Mouse (Mus musculus): ENCODE measurements around the gene Ttll11. TPM values are rescaled to one million over a fixed set of nuclear protein-coding genes. Genes with fewer than 3 reads are reported as not detected.

The Ttll11 gene
- polyA plus RNA-seq, 1 experiment from 2014 or later, result 1.3 TPM

GRCm38 (mm10) chr2:35955211-35955610, 24.5 kb downstream of the Ttll11 start:
- no peak overlapping the region for H3K4me3 ChIP-seq (ENCODE audit: low read depth, low read length)
- no peaks in the 10 kb centered on the region for H3K27me3 ChIP-seq (ENCODE audit: control insufficient read depth, insufficient read depth, low read length)
- DNase-seq (ENCODE audit: low spot score) (no peak), ATAC-seq (ENCODE audit: low FRiP score) (no peak)
- H3K9ac ChIP-seq (ENCODE audit: low read depth, low read length), result no peak overlapping the region
- no peaks in the 10 kb centered on the region for H3K4me1 ChIP-seq (replicated peaks; ENCODE audit: control insufficient read depth, insufficient read depth, low read length)
- no peaks in the 10 kb centered on the region for H3K9me3 ChIP-seq (ENCODE audit: control insufficient read depth, low read length)
- H3K4me2 ChIP-seq (replicated peaks; ENCODE audit: low read depth, low read length), result no peak overlapping the region
- H3K36me3 ChIP-seq (ENCODE audit: control insufficient read depth, insufficient read depth, low read length), result no peaks in the 10 kb centered on the region
- WGBS, result 45% methylated on average over 5 of the region's 5 CpGs
- no peak overlapping the region for H3K27ac ChIP-seq (ENCODE audit: low read depth, low read length)

GRCm38 (mm10) chr2:35952187-35952958, 27.3 kb downstream of the Ttll11 start:
- H3K9ac ChIP-seq (ENCODE audit: low read depth, low read length), result no peak overlapping the region
- no peak overlapping the region; the same call in 1 of the 2 replicates for H3K27ac ChIP-seq (ENCODE audit: low read depth, low read length)
- H3K9me3 ChIP-seq (ENCODE audit: control insufficient read depth, low read length), result no peaks in the 10 kb centered on the region
- H3K4me1 ChIP-seq (replicated peaks; ENCODE audit: control insufficient read depth, insufficient read depth, low read length), result no peaks in the 10 kb centered on the region
- DNase-seq (ENCODE audit: low spot score) (peak; percentile 22), ATAC-seq (ENCODE audit: low FRiP score) (no peak)
- H3K36me3 ChIP-seq (ENCODE audit: control insufficient read depth, insufficient read depth, low read length), result no peaks in the 10 kb centered on the region
- H3K27me3 ChIP-seq (ENCODE audit: control insufficient read depth, insufficient read depth, low read length), result no peaks in the 10 kb centered on the region
- 71% methylated on average over 16 of the region's 16 CpGs for WGBS
- H3K4me2 ChIP-seq (replicated peaks; ENCODE audit: low read depth, low read length), result no peak overlapping the region
- no peak overlapping the region for H3K4me3 ChIP-seq (ENCODE audit: low read depth, low read length)

- no peak for DNase-seq (ENCODE audit: low spot score)
- H3K9ac ChIP-seq (ENCODE audit: low read depth, low read length), result no peak overlapping the region
Measured at GRCm38 (mm10) chr2:35944896-35945295, 34.8 kb downstream of the Ttll11 start.

GRCm38 (mm10) chr2:35942960-35943359, 36.8 kb downstream of the Ttll11 start:
- no peak overlapping the region for H3K9ac ChIP-seq (ENCODE audit: low read depth, low read length)
- H3K36me3 ChIP-seq (ENCODE audit: control insufficient read depth, insufficient read depth, low read length), result no peaks in the 10 kb centered on the region
- no peak for DNase-seq (ENCODE audit: low spot score)
- ATAC-seq (ENCODE audit: low FRiP score), result no peak
- H3K4me3 ChIP-seq (ENCODE audit: low read depth, low read length), result no peak overlapping the region
- H3K9me3 ChIP-seq (ENCODE audit: control insufficient read depth, low read length), result no peaks in the 10 kb centered on the region
- 84% methylated on average over 9 of the region's 9 CpGs for WGBS
- no peaks in the 10 kb centered on the region for H3K27me3 ChIP-seq (ENCODE audit: control insufficient read depth, insufficient read depth, low read length)
- H3K27ac ChIP-seq (ENCODE audit: low read depth, low read length), result no peak overlapping the region
- H3K4me1 ChIP-seq (replicated peaks; ENCODE audit: control insufficient read depth, insufficient read depth, low read length), result no peaks in the 10 kb centered on the region
- H3K4me2 ChIP-seq (replicated peaks; ENCODE audit: low read depth, low read length), result no peak overlapping the region

More at GRCm38 (mm10) chr2:35944896-35945295, 34.8 kb downstream of the Ttll11 start:
- Histone ChIP-seq H3K4me2 (replicated peaks; ENCODE audit: low read depth, low read length) (no peak overlapping the region), H3K36me3 (ENCODE audit: control insufficient read depth, insufficient read depth, low read length) (no peaks in the 10 kb centered on the region), H3K4me1 (replicated peaks; ENCODE audit: control insufficient read depth, insufficient read depth, low read length) (no peaks in the 10 kb centered on the region), H3K27ac (ENCODE audit: low read depth, low read length) (no peak overlapping the region), H3K4me3 (ENCODE audit: low read depth, low read length) (no peak overlapping the region), H3K9me3 (ENCODE audit: control insufficient read depth, low read length) (no peaks in the 10 kb centered on the region), H3K27me3 (ENCODE audit: control insufficient read depth, insufficient read depth, low read length) (no peaks in the 10 kb centered on the region)
- WGBS, result 91% methylated on average over 4 of the region's 4 CpGs
- no peak for ATAC-seq (ENCODE audit: low FRiP score)

- Histone ChIP-seq H3K4me2 (replicated peaks; ENCODE audit: low read depth, low read length) (no peak overlapping the region), H3K9ac (ENCODE audit: low read depth, low read length) (no peak overlapping the region), H3K9me3 (ENCODE audit: control insufficient read depth, low read length) (no peaks in the 10 kb centered on the region), H3K36me3 (ENCODE audit: control insufficient read depth, insufficient read depth, low read length) (no peaks in the 10 kb centered on the region), H3K4me1 (replicated peaks; ENCODE audit: control insufficient read depth, insufficient read depth, low read length) (no peaks in the 10 kb centered on the region), H3K27me3 (ENCODE audit: control insufficient read depth, insufficient read depth, low read length) (no peaks in the 10 kb centered on the region), H3K27ac (ENCODE audit: low read depth, low read length) (no peak overlapping the region), H3K4me3 (ENCODE audit: low read depth, low read length) (no peak overlapping the region)
- WGBS, result 84% methylated on average over 5 of the region's 5 CpGs
- DNase-seq (ENCODE audit: low spot score), result no peak
- ATAC-seq (ENCODE audit: low FRiP score), result no peak
Measured at GRCm38 (mm10) chr2:35935045-35935444, 44.7 kb downstream of the Ttll11 start.

- H3K4me1 ChIP-seq (replicated peaks; ENCODE audit: control insufficient read depth, insufficient read depth, low read length), result no peaks in the 10 kb centered on the region
- H3K9ac ChIP-seq (ENCODE audit: low read depth, low read length), result no peak overlapping the region
- 91% methylated on average over 13 of the region's 13 CpGs for WGBS
- no peaks in the 10 kb centered on the region for H3K9me3 ChIP-seq (ENCODE audit: control insufficient read depth, low read length)
- no peaks in the 10 kb centered on the region for H3K36me3 ChIP-seq (ENCODE audit: control insufficient read depth, insufficient read depth, low read length)
- no peak overlapping the region for H3K4me3 ChIP-seq (ENCODE audit: low read depth, low read length)
- H3K27ac ChIP-seq (ENCODE audit: low read depth, low read length), result no peak overlapping the region
- ATAC-seq (ENCODE audit: low FRiP score), result no peak
- no peak for DNase-seq (ENCODE audit: low spot score)
- H3K4me2 ChIP-seq (replicated peaks; ENCODE audit: low read depth, low read length), result no peak overlapping the region
- H3K27me3 ChIP-seq (ENCODE audit: control insufficient read depth, insufficient read depth, low read length), result peaks cover under 1% of the 10 kb centered on the region; the same call in 1 of the 2 replicates
Measured at GRCm38 (mm10) chr2:35933116-35933515, 46.6 kb downstream of the Ttll11 start.

GRCm38 (mm10) chr2:35931619-35932018, 48.1 kb downstream of the Ttll11 start:
- Histone ChIP-seq H3K9me3 (ENCODE audit: control insufficient read depth, low read length) (no peaks in the 10 kb centered on the region), H3K4me1 (replicated peaks; ENCODE audit: control insufficient read depth, insufficient read depth, low read length) (no peaks in the 10 kb centered on the region), H3K9ac (ENCODE audit: low read depth, low read length) (no peak overlapping the region), H3K36me3 (ENCODE audit: control insufficient read depth, insufficient read depth, low read length) (no peaks in the 10 kb centered on the region), H3K27me3 (ENCODE audit: control insufficient read depth, insufficient read depth, low read length) (peaks cover 2% of the 10 kb centered on the region; the same call in 1 of the 2 replicates), H3K4me3 (ENCODE audit: low read depth, low read length) (no peak overlapping the region), H3K27ac (ENCODE audit: low read depth, low read length) (no peak overlapping the region), H3K4me2 (replicated peaks; ENCODE audit: low read depth, low read length) (no peak overlapping the region)
- ATAC-seq (ENCODE audit: low FRiP score) (no peak), DNase-seq (ENCODE audit: low spot score) (no peak)
- WGBS, result 76% methylated on average over 3 of the region's 3 CpGs

- no peaks in the 10 kb centered on the region for H3K36me3 ChIP-seq (ENCODE audit: control insufficient read depth, insufficient read depth, low read length)
- H3K9me3 ChIP-seq (ENCODE audit: control insufficient read depth, low read length), result no peaks in the 10 kb centered on the region
- H3K4me2 ChIP-seq (replicated peaks; ENCODE audit: low read depth, low read length), result no peak overlapping the region
- 37% methylated on average over 11 of the region's 11 CpGs for WGBS
- DNase-seq (ENCODE audit: low spot score), result peak; percentile 92
- H3K9ac ChIP-seq (ENCODE audit: low read depth, low read length), result no peak overlapping the region
- H3K27ac ChIP-seq (ENCODE audit: low read depth, low read length), result no peak overlapping the region
- no peak for ATAC-seq (ENCODE audit: low FRiP score)
- H3K4me3 ChIP-seq (ENCODE audit: low read depth, low read length), result no peak overlapping the region
- H3K27me3 ChIP-seq (ENCODE audit: control insufficient read depth, insufficient read depth, low read length), result peaks cover 2% of the 10 kb centered on the region; the same call in 1 of the 2 replicates
- no peaks in the 10 kb centered on the region for H3K4me1 ChIP-seq (replicated peaks; ENCODE audit: control insufficient read depth, insufficient read depth, low read length)
Measured at GRCm38 (mm10) chr2:35930498-35931149, 49.1 kb downstream of the Ttll11 start.

- 74% methylated on average over 6 of the region's 6 CpGs for WGBS
- ATAC-seq (ENCODE audit: low FRiP score) (no peak), DNase-seq (ENCODE audit: low spot score) (no peak)
- no peaks in the 10 kb centered on the region for H3K9me3 ChIP-seq (ENCODE audit: control insufficient read depth, low read length)
- no peak overlapping the region for H3K4me3 ChIP-seq (ENCODE audit: low read depth, low read length)
- no peak overlapping the region for H3K9ac ChIP-seq (ENCODE audit: low read depth, low read length)
- no peak overlapping the region for H3K4me2 ChIP-seq (replicated peaks; ENCODE audit: low read depth, low read length)
- H3K36me3 ChIP-seq (ENCODE audit: control insufficient read depth, insufficient read depth, low read length), result no peaks in the 10 kb centered on the region
- H3K27me3 ChIP-seq (ENCODE audit: control insufficient read depth, insufficient read depth, low read length), result peaks cover 2% of the 10 kb centered on the region; the same call in 1 of the 2 replicates
- no peak overlapping the region for H3K27ac ChIP-seq (ENCODE audit: low read depth, low read length)
- no peaks in the 10 kb centered on the region for H3K4me1 ChIP-seq (replicated peaks; ENCODE audit: control insufficient read depth, insufficient read depth, low read length)
Measured at GRCm38 (mm10) chr2:35928133-35928532, 51.6 kb downstream of the Ttll11 start.
